ENCODE assay signal across 28 mouse cellular contexts in genomic region chr5:132462560-132462959, GRCm38 (mm10).
"Had no signal": no experiment of that assay in that cellular context is flagged by ENCODE, and none has a peak within 500 bp of the region (broad histone marks: within the 10 kb centered on the region; RNA-seq: fewer than 3 reads in every experiment).

No protein-coding gene starts in this region.

- H3K27me3 ChIP-seq: embryonic facial prominence, embryonic 12.5 days; embryonic facial prominence, embryonic 13.5 days; embryonic facial prominence, embryonic 15.5 days; forebrain, embryonic 12.5 days; forebrain, embryonic 13.5 days; forebrain, embryonic 15.5 days had no signal

- DNase-seq: cerebellum, adult 8-10 months; cerebellum, adult 9-10 months; cerebellum, adult 9-11 months; cerebellum, postnatal 10 days; cerebellum, postnatal 14 days; cerebellum, postnatal 25 days; cerebellum, postnatal 36 days; embryo, embryonic 11 days; forebrain, postnatal 0 days; gastrocnemius, adult 2 months; gastrocnemius, postnatal 10 days; gastrocnemius, postnatal 14 days; gastrocnemius, postnatal 25 days; gastrocnemius, postnatal 36 days; heart, adult 11 months; heart, adult 18-20 months; heart, adult 2 months had no signal

- H3K9ac ChIP-seq: embryonic facial prominence, embryonic 12.5 days; embryonic facial prominence, embryonic 13.5 days; embryonic facial prominence, embryonic 15.5 days; forebrain, embryonic 12.5 days; forebrain, embryonic 13.5 days; forebrain, embryonic 15.5 days; forebrain, postnatal 0 days had no signal

- ATAC-seq: forebrain, embryonic 13.5 days; forebrain, embryonic 14.5 days; forebrain, embryonic 15.5 days; forebrain, embryonic 16.5 days; forebrain, postnatal 0 days had no signal

- H3K4me3 ChIP-seq: embryonic facial prominence, embryonic 10.5 days; embryonic facial prominence, embryonic 12.5 days; embryonic facial prominence, embryonic 13.5 days; embryonic facial prominence, embryonic 15.5 days; erythroblast, embryonic 14.5 days; forebrain, embryonic 10.5 days; forebrain, embryonic 12.5 days; forebrain, embryonic 13.5 days; forebrain, embryonic 15.5 days; gastrocnemius, adult 2 months; heart, adult 2 months had no signal

- H3K4me1 ChIP-seq: embryonic facial prominence, embryonic 12.5 days had no signal

- H3K27ac ChIP-seq: embryonic facial prominence, embryonic 10.5 days; embryonic facial prominence, embryonic 12.5 days; embryonic facial prominence, embryonic 13.5 days; embryonic facial prominence, embryonic 15.5 days; forebrain, embryonic 10.5 days; forebrain, embryonic 12.5 days; forebrain, embryonic 13.5 days; forebrain, embryonic 15.5 days; gastrocnemius, adult 2 months; heart, adult 2 months had no signal

- H3K4me2 ChIP-seq: embryonic facial prominence, embryonic 12.5 days; embryonic facial prominence, embryonic 13.5 days; embryonic facial prominence, embryonic 15.5 days; forebrain, embryonic 12.5 days; forebrain, embryonic 13.5 days; forebrain, embryonic 15.5 days had no signal

- H3K9me3 ChIP-seq: embryonic facial prominence, embryonic 10.5 days; embryonic facial prominence, embryonic 12.5 days; embryonic facial prominence, embryonic 13.5 days; embryonic facial prominence, embryonic 15.5 days; forebrain, embryonic 10.5 days; forebrain, embryonic 12.5 days; forebrain, embryonic 13.5 days; forebrain, embryonic 15.5 days had no signal

- H3K36me3 ChIP-seq: embryonic facial prominence, embryonic 10.5 days; embryonic facial prominence, embryonic 12.5 days; embryonic facial prominence, embryonic 13.5 days; embryonic facial prominence, embryonic 15.5 days; forebrain, embryonic 10.5 days; forebrain, embryonic 12.5 days; forebrain, embryonic 15.5 days had no signal
